Mouse (Mus musculus) ovary, postnatal 36 days (tissue): ENCODE data around the gene Dlg2.

Experiments used
- DNase-seq: peaks from one replicate; pipeline ENCODE4 v3.0.0; 2022; ENCODE audit warnings: low spot score, mixed read lengths

Dlg2 gene

GRCm38 (mm10) chr7:91753151-91753861, 1276.8 kb downstream of the Dlg2 start:
- DNase-seq, result no peak

DNA sequence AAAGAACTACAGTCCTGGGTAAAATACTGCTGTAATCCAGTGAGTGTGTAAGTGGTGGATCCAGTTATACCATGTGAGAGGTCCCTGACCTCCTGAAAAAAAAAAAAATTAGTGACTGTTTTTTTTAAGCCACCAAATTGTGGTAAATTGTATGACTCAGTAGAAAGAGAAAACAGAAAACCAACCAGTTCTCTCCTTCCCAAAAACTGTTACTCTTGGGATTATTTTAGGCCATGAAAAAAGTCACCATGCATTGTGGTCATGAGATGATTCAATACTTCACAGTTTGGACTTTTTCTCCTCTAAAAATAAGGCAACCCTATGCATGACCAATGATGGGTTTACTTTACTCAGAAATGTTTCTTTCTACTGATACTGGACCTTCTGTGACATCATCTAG, 1291.2 kb downstream of the Dlg2 start:
- DNase-seq, result no peak

DNA sequence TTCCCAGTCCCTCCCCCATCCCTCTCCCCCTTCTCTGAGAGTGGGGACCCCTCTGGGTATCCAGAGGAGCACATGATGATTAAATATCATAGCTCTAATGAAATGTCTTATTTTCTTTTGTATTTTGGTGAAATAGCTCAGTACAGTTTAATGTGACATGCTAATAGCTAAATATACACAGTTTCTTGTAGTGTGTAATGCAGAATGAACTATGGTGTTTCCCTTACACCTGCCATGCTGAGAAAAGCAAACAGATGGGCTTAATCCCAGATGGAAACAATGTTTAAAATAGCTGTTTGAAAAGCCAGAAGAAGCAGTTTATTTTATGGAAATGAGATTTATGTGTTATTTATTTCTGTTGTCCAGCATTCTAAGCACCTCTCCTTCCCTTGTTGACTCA, 1302.2 kb downstream of the Dlg2 start:
- DNase-seq, result no peak

DNA sequence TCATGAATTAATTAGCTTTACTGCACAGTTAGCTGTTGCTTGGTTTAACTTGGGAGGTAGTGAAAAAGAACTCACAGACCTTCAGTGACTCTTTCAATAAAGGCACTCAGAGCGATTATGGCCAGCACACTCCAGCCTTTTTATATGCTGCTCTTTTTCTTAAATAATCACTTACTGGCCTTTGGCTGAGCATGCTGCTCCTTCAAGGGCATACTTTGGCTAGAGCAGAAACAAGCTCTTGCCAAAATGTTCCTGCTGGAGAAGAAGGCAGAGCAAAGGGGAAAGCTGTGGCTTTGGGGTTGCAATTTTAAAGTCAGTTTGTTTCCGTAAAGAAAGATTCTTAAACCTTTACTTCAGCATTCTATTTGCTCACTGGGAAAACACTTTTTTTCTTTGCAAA, 1308.1 kb downstream of the Dlg2 start:
- DNase-seq, result no peak

DNA sequence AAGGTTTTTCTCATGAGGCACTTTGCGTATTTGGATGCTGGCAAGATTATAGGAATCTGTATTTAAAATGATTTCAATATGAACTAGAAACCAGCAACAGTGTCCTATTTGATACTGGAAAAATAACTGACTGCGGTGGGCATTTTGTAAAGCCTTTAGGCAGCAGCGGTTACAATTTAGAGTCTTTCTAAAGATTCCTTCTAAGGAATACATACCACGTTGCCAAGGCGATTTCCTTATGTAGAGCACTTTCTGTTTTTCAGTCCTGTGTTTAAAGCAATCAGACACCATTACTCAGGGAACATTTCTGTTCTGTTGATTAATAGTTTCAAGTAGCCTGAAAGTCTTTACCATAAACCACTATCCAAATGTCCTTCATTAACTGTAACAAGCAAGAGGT, 1309.0 kb downstream of the Dlg2 start:
- DNase-seq, result no peak

GRCm38 (mm10) chr7:91785871-91786270, 1309.4 kb downstream of the Dlg2 start:
- DNase-seq, result no peak

- no peak for DNase-seq
These were observed 1314.6 kb downstream of the Dlg2 start for GRCm38 (mm10) chr7:91790949-91791564.

DNA sequence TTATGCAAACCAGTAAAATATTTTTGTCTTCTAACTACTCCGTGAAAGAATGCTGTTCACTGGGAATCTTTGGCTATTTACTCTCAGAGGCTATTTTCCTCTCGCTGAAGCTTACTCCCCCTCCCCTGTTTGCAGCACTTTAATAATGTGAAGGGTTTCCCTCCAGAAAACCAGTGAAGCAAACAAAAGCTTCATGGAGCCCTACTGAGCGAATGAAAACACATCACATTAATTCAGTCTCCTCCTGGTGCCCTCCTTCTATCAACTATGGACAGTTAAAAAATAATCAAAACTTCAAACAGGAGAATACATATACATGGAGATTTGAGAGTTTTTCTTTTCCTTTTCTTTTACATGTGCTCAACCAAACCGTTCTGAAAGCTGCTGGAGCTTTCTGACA, 1330.2 kb downstream of the Dlg2 start:
- DNase-seq, result no peak

GRCm38 (mm10) chr7:91810774-91811173, 1334.3 kb downstream of the Dlg2 start:
- no peak for DNase-seq

GRCm38 (mm10) chr7:91818004-91818403, 1341.5 kb downstream of the Dlg2 start:
- no peak for DNase-seq

- no peak for DNase-seq
These were observed 1355.7 kb downstream of the Dlg2 start for GRCm38 (mm10) chr7:91832207-91832606.

GRCm38 (mm10) chr7:91845723-91846122, 1369.3 kb downstream of the Dlg2 start:
- DNase-seq, result no peak

GRCm38 (mm10) chr7:91849364-91849763, 1372.9 kb downstream of the Dlg2 start:
- DNase-seq, result no peak

GRCm38 (mm10) chr7:91853653-91854052, 1377.2 kb downstream of the Dlg2 start:
- no peak for DNase-seq

- DNase-seq, result no peak
These were observed 1380.5 kb downstream of the Dlg2 start for GRCm38 (mm10) chr7:91856931-91857330.

- DNase-seq, result peak; percentile 7
These were observed 1386.5 kb downstream of the Dlg2 start for GRCm38 (mm10) chr7:91862806-91863531.

DNA sequence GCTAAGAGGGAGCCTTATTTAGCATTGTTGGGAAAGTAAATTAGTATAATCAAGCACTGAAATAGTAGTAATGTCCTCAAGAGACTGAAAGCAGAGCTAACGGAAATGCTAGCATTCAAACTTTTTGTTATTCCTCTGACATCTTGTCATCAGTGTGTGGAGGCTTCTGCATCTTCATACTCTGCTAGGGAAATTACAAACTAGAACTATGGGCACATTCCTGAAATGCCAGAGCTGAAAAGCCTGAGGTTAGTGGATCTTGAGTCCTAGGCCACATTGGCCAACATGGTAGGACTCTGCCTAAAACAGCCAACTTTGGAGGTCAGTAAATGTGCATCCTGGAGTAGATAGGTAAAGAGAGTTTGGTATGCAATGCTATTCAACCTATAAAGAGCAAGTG, 1392.4 kb downstream of the Dlg2 start:
- no peak for DNase-seq

DNA sequence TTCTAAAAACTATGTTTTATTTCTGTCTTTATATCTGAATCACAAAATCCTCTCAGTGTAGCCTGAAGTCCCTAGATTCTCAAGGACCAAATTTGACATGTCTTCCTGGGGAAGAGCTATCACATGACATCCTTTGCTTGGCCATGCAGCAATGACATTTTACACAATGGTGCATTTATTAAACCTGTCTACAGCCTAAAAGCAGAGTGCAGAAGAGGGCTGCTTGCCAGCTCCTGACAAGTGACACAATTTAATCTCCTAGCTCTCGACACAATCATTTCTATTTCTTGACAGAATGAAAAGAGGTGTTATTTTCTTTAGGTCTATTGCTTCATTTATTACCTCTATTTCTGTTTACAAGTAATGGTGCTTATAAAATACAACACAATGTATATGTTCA, 1400.4 kb downstream of the Dlg2 start:
- DNase-seq, result no peak

- no peak for DNase-seq
These were observed 1401.3 kb downstream of the Dlg2 start for GRCm38 (mm10) chr7:91877804-91878203.

- no peak for DNase-seq
These were observed 1409.9 kb downstream of the Dlg2 start for GRCm38 (mm10) chr7:91886336-91886735.

DNA sequence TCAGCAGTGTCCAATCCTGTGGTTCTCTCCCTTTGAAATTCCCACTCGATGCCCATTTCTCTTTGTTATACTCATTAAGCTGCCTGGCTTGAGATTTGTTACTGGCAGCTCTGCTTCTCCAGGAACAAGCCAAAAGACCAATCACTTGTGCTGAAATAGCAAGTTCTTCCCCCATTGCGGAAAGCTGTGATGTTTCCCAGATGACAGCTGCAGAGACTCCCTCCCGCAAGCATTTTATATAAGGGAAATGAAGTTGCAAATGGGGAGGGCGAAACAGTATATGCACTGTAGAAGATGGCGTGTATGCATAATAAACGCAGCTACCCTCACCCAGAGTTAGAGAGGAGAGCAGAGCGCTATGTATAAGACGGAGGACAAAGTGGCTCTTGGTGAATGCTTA, 1417.5 kb downstream of the Dlg2 start:
- DNase-seq, result no peak

DNA sequence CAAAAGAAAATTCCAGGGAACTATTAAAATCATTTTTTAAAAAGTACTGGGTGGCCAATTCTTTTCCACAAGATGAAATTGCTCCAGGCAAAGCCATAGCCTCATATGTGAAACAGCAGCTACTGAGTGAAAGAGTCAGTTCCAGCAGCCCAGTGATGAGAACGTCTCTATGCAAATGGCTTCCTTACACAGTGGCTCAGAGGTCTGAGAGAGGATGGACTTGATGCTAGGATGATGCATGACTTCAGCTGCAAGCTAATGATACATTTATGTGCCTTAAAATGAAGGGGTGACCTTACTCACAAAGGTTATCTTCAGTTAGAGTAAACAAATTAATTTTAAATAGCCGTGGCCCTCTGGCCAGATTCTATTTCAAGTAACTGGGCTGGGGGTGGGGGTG, 1420.5 kb downstream of the Dlg2 start:
- no peak for DNase-seq

DNA sequence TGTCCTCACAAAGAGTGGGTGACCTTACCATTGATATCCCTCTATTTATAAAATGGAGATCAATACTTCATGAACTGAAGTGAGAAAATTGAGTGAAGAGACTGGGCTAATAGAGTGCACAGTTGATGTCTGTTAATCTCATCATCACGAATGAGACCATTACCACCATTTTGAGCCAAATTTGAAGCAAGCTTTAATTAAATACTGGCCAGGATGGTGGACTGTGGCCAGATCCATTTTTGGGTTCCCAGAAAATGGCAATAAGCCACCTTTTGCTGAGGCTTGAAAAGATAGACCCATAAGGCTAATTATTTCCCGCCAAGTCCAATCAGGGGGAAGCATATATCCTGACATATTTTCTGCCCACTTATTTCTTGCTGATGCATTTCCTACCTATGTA, 1421.0 kb downstream of the Dlg2 start:
- no peak for DNase-seq
